Mouse (Mus musculus) thymus, adult 2 months (tissue): Measurements from ENCODE around the gene Wwox.

ENCODE experiments used
- CTCF ChIP-seq: fragments of 200-500 bp; IDR thresholded peaks from 2 replicates; pipeline ENCODE4 v1.5.1; 2012; ENCODE audit warnings: mild to moderate bottlenecking, control low read depth, low read length, moderate library complexity, borderline replicate concordance; ENCODE audit not compliant: control insufficient read depth, poor library complexity, insufficient read depth; ENCODE audit errors: extremely low read depth
- POLR2A ChIP-seq: fragments of 200-500 bp; IDR thresholded peaks from 2 replicates; pipeline ENCODE4 v1.6.1; 2012; ENCODE audit warnings: mild to moderate bottlenecking, low read length, control low read depth, moderate library complexity; ENCODE audit not compliant: control insufficient read depth, poor library complexity, insufficient read depth; ENCODE audit errors: extremely low read depth

DNA sequence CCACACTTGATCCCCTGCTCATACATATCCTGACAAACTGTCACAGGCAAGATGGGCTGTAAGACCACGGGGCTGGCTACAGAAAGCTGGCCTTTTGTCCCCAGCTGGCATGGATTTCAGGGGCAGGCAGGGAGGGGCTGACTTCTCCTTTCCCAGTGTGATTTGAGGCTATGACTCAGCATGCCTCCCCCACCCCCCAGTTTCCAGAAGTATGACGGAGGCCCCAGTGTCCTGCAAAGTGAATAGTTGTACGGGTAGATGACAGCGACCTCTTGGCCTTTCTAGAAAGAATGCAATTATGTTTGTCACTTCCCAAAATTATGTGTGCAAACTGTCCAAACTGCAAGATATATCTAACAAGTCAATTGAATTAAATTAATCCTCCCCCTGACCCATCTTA, 830.1 kb downstream of the Wwox start:
- TF ChIP-seq CTCF: no peak
- no peak for TF ChIP-seq POLR2A
